Mouse (Mus musculus) cerebellum, adult 2 months (tissue): ENCODE measurements around the gene Unc79.

ENCODE experiments used
- CTCF ChIP-seq: fragments of 200-500 bp; IDR thresholded peaks from 2 replicates; pipeline ENCODE4 v1.5.1; 2011; ENCODE audit warnings: low read depth, mild to moderate bottlenecking, control low read depth, low read length, moderate library complexity, borderline replicate concordance; ENCODE audit not compliant: insufficient read depth
- POLR2A ChIP-seq: fragments of 200-500 bp; IDR thresholded peaks from 2 replicates; pipeline ENCODE4 v1.6.1; 2011; ENCODE audit warnings: low read length, control low read depth, borderline replicate concordance; ENCODE audit not compliant: insufficient read depth

GRCm38 (mm10) chr12:103109301-103109700, 160.6 kb downstream of the Unc79 start:
- no peak for TF ChIP-seq CTCF
- no peak for TF ChIP-seq POLR2A
